Comparison of ENCODE assay signal across 10 mouse cellular contexts in genomic region chr5:147331547-147331946, GRCm38 (mm10). TPM values are rescaled to one million over a fixed set of nuclear protein-coding genes. Genes with fewer than 3 reads are reported as not detected.
DNase-seq lines count a peak whose midpoint lies in the region; ATAC-seq and TF ChIP-seq lines count a peak whose summit lies in the region.
"Had no signal": no experiment of that assay in that cellular context is flagged by ENCODE, and none has a peak within 500 bp of the region (broad histone marks: within the 10 kb centered on the region; RNA-seq: fewer than 3 reads in every experiment).

No protein-coding gene starts in this region.

- peak; percentile 29 for DNase-seq in gastrocnemius, adult 2 months
- no peak for DNase-seq in gastrocnemius, postnatal 36 days
- DNase-seq in right cerebral cortex, adult 18-20 months: peak; percentile 20
- DNase-seq in right cerebral cortex, postnatal 25 days: no peak
- DNase-seq in cerebellum, postnatal 10 days: peak; percentile 77 to 81
- DNase-seq in induced T-regulatory cell, adult 2 months (ENCODE audit: low read depth): peak; percentile 78
- peak; percentile 90 for DNase-seq in thymus, postnatal 14 days

- no peak overlapping the region for H3K4me3 ChIP-seq in gastrocnemius, adult 2 months

- ATAC-seq in monocyte, adult 5-6 weeks (replicated peaks; ENCODE audit: insufficient number of reproducible peaks, low FRiP score, low TSS enrichment, poor library complexity, severe bottlenecking): peak; percentile 68

- no peak overlapping the region for H3K27ac ChIP-seq in gastrocnemius, adult 2 months

- intact Hi-C loops in gastrocnemius, adult 2 months (cut with DNase I): no loop called here
- intact Hi-C loops in gastrocnemius, postnatal 36 days (cut with DNase I): no loop called here

- peak; percentile 57 for TF ChIP-seq CTCF in gastrocnemius, adult 2 months (IDR thresholded peaks at IDR 0.05)

RNA-seq across cellular contexts. Expression of gene Urad, which starts 9.3 kb away (rescaled TPM):
- not detected for total RNA-seq in gastrocnemius, adult 2 months (2021)
- not detected for total RNA-seq in gastrocnemius, postnatal 36 days (2021)
- total RNA-seq in monocyte, adult 5-6 weeks (2017): not detected in 3 replicates
- total RNA-seq: left cerebral cortex, adult 8-10 months had no signal

RNA-seq across cellular contexts. Expression of gene Cdx2, which starts 24.5 kb away (rescaled TPM):
- not detected for total RNA-seq in gastrocnemius, adult 2 months (2021)
- not detected for total RNA-seq in gastrocnemius, postnatal 36 days (2021)
- not detected in 3 replicates for total RNA-seq in monocyte, adult 5-6 weeks (2017)
- total RNA-seq: adrenal gland, postnatal 4 days; left cerebral cortex, adult 8-10 months had no signal

Comparison
In these comparisons a context has a peak if more than half of its experiments do, and no peak if none do; other contexts are left out.
1. DNase-seq: peak in gastrocnemius, adult 2 months (single experiment), right cerebral cortex, adult 18-20 months (single experiment), cerebellum, postnatal 10 days (2 of 2), induced T-regulatory cell, adult 2 months (single experiment) and thymus, postnatal 14 days (single experiment); none in gastrocnemius, postnatal 36 days (0 of 2) and right cerebral cortex, postnatal 25 days (single experiment).